Mouse (Mus musculus) brain, adult 2 months (tissue): ENCODE measurements around the gene Fam57b.

Experiments
- DNase-seq: peaks from one replicate; pipeline ENCODE4 v3.0.0; 2011; ENCODE audit warnings: low read depth, low spot score

The Fam57b gene

DNA sequence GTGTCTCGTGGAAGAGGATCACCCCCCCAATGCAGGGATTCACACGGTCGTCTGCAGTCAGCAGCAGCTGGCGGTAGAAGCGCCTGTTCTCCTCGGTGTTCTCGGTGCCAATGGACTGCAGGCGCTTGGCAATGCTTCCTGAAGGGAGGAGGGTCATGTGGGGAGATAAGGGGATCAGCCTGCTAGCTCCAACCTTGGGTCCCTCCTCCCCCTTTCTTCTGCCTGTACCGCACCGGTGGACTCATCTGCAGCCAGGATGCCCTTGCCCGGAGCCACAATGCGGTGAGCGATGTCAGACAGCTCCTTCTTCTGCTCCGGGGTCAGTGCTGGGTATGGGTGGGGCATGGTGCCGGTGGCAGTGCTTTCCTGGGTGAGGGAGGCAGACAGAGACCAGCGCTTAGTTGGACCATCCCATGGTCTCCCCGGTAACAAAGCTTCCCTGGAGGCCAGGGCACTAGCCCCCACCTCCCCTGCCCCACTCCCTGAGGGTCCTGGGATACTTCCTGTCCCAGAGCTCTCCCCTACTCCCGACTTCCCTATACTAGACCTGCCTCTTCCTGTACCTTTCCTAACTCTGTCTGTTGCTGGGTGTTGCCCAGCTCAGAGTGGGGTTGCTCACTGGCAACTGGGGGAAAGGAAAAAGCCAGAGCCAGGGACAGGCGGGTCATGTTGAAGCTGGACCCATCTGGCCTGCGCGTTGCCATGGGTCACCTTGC is at the start of gene Fam57b:
Gene Fam57b (plus strand): TSS at position 258 of the 716 bp plus-strand sequence.
- DNase-seq, result peak; percentile 71

DNA sequence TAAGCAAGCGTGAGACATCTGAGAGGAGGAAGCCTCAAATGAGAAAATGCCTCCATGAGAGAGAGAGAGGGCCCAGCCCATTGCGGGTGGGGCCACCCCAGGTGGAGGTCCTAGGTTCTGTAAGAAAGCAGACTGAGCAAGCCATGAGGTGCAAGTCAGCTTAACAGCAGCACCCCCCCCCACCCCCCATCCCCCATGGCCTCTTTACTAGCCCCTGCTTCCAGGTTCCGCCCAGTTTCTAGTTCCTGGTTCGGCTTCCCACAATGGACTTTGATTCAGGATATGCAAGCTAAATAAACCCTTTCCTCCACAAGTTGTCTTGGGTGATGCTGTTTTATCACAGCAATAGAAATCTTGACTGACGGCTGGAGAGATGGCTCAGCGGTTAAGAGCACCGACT is 48.6 kb upstream of the Fam57b start:
- no peak for DNase-seq

DNA sequence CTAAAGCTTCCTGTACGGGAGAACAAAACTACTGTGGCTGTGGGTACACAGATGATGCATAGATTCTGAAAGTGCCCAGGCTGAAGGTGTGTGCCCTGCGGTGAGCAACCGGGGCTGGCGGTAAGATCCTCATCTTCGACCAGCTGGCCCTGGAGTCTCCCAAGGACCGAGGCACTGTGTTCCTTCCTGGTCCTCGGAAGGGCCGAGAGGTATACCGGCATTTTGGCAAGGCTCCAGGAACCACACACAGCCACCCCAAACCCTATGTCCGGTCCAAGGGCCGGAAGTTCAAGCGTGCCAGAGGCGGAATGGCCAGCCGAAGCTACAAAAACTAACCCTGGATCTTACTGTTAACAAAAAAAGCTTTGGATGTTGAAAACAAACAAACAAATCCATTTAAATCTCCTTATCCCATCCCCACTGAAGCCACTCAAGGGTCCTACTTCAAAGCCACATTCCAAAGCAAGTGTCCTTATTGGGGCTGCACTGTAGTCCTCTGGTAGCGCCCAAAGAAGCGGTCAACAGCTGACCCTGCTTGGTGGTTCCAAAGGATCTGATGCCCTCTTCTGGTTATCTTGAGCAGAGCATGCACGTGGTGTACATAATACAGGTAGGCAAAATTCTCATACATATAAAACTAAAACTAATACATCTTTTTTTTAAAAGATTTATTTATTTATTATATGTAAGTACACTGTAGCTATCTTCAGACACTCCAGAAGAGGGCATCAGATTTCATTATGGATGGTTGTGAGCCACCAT is 47.7 kb upstream of the Fam57b start:
- no peak for DNase-seq

DNA sequence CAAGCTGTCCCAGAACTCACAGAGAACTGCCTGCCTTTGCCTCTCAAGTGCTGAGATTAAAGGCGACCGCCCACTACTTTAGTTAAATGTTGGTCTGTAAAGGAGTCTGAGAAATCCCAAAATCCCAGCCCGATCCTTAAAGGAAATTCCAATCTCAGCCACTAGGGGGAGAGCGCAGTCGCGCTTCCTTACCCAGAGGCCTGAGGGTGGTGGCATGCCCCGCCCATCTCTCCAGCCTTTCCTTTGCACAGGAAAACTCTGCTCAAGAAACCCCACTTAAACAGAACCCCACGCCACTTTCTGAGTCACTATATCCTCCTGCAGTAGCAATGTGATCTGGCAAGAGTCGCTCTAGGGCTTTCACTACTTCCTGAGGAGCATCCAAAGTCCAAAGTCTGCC is 42.6 kb upstream of the Fam57b start:
- DNase-seq, result peak; percentile 90

DNA sequence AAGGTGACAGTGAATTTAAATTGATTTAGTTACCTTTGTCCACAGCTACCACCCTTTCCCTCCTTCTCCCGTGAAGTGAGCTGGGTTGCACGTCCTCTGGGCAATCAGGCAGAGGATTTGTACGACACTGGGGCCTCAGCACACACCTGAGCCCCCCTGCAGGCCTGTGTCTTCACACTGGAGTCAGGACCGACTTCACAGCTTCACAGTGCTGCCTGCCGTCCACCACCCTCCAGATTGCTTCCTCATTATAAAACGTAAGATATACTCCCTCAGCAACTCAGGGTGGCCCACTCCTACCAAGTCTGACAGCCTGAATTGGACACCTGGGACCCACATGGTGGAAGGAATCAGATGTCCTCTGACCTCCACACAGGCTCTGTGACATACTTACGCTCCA is 38.9 kb upstream of the Fam57b start:
- DNase-seq, result no peak

DNA sequence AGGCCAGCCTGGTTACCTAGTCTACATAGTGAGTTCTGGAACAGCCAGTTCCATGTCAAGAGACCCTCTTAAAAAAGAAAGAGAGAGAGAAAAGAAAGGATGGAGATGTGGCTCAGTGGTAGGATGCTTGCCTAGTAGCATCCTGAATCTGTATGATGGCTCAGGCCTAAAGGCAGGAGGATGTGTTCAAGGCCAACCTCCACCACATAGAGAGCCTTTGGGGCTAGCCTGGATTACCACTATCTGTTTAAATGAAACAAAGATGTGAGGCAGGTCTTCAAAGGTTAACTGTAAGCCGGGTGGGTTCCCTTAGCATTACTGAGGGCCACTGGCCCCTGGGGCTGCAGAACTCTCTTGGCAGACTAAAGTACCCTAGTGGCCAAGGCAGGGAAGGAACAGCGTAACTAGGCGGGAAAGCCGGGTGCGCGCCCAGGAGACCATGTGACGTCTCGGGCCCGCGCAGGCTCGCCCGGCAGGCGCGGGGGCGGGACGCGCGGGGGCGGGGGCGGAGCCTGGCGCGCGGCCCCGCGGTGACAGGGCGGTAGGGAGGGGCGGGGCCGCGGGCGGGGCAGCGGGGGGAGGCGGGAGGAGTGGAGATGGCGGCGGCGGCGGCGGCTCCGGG is 38.3 kb upstream of the Fam57b start, which contains the start of gene Mapk3:
Gene Mapk3 (plus strand): TSS at position 552 of the 622 bp plus-strand sequence.
- peak; percentile 95 for DNase-seq

DNA sequence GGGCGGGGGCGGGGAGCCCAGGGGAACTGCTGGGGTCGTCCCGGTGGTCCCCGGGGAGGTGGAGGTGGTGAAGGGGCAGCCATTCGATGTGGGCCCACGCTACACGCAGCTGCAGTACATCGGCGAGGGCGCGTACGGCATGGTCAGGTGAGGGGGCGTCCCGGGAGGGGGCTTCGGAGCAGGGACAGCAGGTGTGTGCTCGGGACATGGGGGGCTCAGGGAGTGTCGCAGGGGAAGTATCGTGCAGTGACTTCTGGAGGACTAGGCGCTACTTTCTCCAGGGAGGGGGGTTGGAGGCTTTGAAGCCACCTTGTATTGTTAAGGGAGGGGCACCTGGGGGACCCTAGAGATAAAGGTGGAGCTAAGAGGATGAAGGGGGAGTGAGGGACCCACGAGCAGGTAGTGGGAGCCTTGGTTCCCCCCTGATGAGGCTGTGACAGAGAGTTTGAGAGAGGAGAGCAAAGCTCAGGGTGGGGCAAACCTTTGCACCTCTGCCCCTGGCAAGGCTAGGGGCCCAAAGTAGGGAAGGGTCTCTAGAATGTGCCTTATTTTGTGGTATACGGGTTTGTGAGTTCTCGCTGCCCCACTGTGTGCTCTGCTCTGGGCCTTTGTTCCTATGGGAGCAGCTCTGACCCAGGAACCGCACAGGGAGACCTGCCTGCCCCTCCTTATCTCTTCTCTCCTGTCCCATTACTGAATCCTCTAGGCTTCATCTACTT is 37.6 kb upstream of the Fam57b start:
- no peak for DNase-seq

DNA sequence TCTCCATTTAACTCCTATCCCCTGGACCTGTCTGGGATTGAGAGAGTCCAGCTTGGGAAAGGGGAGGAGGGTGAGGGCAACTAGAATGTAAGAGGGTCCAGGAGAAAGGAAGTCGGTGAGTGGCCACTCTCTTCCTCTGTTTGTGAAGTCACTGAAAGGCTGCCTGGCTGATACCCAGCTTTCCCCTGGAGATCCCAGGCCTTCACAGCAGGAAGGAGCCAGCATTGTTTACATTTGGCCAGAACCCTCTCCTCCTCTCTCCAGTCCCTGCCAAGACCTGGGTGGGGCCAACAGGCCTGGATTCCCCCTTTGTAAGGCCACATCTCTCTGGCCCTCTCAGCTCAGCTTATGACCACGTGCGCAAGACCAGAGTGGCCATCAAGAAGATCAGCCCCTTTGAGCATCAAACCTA is 37.1 kb upstream of the Fam57b start:
- peak; percentile 88 for DNase-seq

DNA sequence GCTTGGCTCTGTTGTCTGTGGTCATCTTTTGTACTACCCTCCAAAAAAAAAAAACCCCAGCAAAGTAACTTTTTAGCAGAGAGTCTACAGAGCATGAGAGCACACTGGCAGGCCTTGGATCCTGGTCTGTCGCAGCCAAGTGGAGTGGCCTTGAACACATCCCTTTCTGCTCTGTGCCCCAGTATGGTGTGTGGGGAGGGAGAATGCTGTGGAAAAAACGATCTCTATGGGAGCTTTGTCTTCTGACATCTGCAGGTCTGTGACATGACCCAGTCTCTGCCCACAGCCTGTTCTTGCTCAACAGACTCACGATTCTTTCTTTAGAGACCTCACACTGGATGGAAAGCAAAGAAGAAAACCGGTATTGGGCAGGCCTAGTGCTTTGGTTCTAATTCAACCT is 36.5 kb upstream of the Fam57b start:
- peak; percentile 84 for DNase-seq

DNA sequence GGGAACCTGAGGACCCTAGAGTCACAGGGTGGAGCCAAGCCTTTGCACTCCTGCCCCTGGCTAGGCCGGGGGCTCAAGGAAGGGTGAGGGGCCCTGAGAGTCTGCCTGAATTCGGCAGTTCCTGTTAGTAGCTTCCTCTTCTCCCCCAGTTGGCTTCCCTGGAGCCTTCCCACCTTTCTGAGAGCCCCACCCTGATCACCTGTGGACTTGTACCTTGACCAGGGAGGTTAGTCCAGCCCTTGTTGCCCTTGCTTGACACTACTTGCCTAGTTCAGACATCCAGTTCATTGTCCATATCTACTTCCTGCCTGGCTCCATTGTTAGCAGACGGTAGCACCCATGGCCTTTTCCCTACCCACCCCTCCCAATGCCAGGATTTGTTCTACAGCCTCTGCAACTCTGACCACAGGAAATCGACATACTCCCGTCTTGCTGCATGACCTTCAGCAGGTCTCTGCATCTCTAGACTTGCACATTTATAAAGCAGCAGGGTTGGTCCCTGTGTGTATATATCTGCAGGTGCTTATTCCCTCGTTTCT is 35.9 kb upstream of the Fam57b start:
- DNase-seq, result no peak

DNA sequence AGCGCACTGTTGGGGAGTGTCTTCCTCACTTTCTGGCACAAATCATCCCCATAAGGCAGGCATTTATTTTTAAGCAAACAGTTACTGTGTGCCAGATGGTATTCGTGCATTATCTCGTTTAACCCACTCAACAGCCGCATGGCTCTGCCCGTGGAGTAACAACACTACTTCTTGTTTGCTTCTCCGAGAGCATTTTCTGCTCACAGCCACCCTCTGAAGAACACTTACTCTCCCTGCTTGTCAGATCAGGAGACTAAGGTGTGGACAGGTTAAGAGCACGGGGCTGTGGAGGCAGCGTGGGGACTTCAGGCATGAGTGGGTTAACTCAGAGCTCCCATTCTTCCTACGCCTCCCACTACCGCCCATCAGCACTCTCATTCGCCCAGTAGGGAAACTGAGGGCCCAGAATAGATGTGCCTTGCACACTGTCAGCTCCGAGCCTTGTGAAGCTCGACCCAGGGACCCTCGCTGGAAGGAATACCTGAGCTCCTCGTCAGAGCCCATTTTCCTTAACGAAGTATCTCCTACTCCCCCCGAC is 34.9 kb upstream of the Fam57b start:
- peak; percentile 87 for DNase-seq

DNA sequence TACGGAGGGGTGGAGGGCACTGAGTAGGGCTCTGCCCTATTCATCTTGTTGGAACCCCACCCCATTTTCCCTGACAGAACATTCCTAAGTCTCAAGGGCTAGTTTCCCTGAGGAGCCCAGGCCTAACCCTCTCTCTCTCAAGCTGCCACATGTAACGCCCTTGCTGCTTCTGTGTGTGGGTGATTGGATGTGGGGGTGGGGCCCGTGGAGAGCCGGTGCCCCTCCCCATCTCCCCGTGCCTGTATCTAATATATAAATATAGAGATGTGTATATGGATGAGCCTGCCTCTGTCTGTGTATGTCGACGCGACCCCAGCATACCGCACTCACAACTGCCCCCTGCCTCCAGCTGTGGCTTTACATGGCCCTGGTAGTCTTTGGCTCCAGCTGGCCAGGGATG is 31.9 kb upstream of the Fam57b start:
- DNase-seq, result no peak

DNA sequence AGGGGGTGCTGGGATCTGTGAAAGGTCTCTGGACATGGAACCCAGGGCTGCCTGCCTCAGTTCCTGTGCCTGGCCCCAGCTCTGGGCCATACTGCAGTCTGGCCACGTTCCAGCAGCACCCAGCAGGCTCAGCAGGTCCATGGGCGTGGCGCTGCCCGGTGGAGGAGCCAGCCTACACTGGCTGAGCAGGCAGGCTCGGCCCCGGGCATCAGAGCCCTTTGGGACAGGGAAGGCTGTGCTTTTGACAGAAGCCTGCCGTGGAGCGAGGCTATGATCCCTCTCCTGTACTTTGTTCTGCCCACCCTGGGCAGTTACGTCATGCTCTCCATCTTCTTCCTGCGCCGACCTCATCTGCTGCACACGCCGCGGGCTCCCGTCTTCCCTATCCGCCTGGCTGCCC is 31.3 kb upstream of the Fam57b start, which contains the start of gene Gdpd3:
Gene Gdpd3 (plus strand): TSS at position 134 of the 400 bp plus-strand sequence.
- no peak for DNase-seq

DNA sequence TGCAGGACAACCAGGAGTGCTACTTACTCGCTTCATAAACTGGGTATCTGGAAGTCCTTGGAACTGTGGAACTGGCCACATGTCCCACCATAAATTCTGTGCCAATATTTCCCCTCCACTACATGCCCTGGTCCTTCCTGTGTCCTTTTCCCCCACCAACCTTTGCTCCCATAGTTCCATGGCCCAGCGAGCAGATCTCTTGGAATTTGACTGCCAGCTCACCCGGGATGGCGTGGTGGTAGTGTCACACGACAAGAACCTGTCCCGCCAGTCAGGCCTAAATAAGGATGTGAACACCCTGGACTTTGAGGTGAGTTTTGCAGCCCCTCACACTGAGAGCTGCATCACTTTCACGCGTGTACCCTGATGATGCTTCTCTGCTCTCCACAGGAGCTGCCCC is 30.5 kb upstream of the Fam57b start:
- no peak for DNase-seq

DNA sequence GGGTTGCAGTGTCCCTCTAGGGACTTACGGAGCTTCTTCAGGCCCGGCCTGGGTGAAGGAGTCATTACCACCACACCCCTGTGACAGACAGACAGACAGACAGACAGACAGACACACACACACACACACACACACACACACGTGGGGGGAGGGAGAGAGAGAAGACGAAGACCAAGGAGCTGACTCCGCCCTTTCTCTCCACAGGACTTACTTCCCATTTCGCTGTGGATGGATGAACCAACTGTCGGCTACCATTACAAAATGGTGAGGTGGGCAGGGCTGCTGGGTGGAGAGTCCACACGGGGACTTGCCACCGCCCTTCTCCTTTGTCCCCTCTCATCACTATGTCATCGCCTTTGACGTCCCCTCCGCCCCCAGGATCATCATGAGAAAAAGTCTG is 26.7 kb upstream of the Fam57b start:
- no peak for DNase-seq

DNA sequence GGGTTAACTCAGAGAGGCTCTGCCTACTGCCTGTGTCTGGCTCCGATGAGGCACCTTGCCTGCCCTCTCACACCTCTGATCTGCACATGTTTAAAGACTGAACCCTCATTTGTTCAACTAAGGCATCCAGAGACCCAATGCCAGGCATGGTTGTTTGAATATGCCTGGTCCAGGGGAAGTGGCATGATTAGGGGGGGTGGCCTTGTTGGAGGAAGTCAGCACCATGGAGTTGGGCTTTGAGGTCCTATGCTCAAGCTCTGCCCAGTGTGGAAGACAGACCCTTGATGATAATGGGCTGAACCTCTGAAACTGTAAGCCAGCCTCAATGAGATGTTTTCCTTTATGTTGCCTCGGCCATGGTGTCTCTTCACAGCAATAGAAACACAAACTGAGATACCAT is 24.1 kb upstream of the Fam57b start:
- no peak for DNase-seq

DNA sequence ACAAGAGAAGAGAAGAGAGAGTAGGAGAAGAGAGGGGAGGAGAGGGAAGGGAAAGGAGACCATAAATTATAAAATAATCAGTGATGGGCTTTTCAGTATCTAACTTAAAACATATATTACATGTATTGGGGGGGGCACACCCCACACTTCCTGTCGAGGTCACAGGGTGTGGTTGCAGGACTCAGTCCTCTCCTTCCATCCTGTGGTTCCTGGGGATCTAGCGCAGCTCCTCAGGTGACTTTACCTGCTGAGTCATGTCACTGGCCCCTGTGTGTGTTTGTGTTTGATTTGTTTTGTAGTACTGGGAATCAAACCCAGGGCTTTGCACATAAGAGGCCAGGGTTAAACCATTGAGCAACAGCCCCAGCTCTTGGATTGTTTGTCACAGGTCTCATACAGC is 23.0 kb upstream of the Fam57b start:
- DNase-seq, result no peak

DNA sequence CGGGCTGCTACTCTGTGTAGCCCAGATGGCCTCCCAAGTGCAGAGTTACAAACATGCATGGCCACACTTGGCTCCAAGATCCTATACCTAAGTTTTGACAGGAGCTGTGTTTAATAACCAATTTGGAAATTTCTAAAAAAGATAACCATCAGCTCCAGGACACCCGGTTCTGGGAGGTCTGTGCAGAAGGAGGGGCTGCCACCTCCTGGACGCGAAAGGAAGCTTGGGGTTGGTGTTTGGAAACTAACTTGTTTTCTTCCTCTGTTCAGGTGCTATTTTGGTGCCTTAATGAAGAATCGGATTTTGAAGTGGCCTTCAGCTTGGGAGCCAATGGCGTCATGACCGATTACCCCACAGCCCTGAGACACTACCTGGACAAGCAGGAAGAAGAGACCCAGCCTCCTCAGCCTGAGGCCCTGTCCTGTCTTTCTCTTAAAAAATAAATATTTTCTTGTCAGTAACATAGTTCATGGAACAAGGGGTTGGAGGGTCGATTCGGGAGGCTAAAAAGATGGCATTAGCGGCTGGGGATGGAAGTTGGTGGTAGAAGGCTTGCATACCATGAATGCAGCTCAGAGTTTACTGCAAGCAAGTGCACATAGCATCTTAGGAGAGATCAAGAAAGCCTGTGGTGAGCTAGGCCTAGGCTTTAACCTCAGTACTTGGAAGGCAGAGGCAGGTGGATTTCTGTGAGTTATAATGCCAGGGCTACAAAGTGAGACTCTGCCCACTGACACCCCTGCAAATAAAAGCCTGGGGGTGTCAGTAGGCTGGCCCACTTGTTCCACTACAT is 22.1 kb upstream of the Fam57b start:
- no peak for DNase-seq

DNA sequence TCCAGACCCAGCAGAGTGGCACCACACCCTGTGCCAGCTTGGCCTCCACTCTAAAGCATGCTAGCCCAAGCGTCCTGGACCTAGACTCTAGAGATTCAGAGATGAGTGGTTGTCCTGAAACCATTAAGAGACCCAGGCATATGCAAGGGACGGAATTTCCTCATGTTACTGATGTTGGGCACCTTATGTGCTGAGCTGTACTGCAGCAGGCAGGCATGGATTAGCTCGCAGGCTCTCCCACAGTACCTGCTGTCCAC is 21.6 kb upstream of the Fam57b start:
- no peak for DNase-seq

DNA sequence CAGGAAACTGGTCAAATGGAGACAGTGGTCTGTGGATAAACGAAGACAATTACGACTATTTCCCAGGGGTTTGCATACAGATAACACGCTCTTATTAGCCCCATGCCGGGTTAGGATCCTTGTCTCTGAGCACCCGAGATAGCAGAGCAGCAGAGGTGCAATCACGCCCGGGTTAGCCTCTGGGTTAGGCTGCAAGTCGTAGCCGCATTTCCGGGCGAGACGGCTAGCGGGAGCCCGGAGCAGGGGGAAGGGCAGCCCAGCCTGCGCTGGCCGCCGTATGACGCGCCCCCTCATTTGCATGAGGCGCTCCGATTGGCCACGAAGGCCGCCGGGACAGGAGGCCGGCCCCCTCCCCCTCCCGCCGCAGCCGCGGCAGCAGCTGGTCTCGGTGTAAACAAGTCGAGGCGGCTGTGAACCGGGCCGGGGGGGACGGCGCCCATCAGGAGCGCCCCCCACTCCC is 20.8 kb upstream of the Fam57b start, which contains the start of gene Ypel3:
Gene Ypel3 (plus strand): TSS at position 358 of the 460 bp plus-strand sequence.
- peak; percentile 98 for DNase-seq

DNA sequence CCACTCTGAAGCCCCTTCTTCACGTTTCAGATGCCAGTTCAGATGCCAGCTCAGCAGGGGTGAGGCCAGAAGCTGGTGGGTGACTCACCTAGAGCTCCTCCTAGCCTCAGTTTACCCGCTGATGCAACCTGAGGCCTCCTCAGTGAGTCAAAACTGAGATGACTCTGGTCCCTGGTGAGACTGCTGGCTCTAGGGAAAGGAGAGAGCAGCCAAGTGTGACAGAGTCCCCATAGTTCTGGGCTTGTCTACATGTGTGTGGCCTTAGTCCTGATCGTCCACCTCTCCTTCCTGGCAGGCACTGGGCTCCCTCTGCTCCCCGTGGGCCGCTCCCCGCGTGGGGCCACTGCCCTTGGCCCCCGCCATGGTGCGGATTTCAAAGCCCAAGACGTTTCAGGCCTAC is 20.0 kb upstream of the Fam57b start:
- peak; percentile 68 for DNase-seq
